Mouse (Mus musculus) neural tube, embryonic 13.5 days (tissue): ENCODE measurements at regions not wholly inside any gene's neighbourhood (a gene's known extent, or its start where the extent isn't known, plus 50 kb on each side); places are given as distances from the start of the nearest gene placed in this dataset.
A peak's percentile ranks its signal among the peaks of the same experiment; 100 is the strongest.
"Not testable (repeated sequence)": the region's sequence is repeated elsewhere in the genome, so short reads cannot be mapped to it uniquely, and the experiment has no call there.

Experiments
- ATAC-seq: fragments of 200-750 bp; cut with Nextera tagmentation; 2 replicates; pipeline ENCODE4 v1.8.0; 2017; ENCODE audit warnings: low read depth, mild to moderate bottlenecking, moderate TSS enrichment, moderate library complexity
- H3K27ac ChIP-seq: fragments of 300-500 bp; sonication (generic); replicated peaks from 2 replicates; pipeline ENCODE4 v1.5.1; 2015; ENCODE audit warnings: moderate library complexity, mild to moderate bottlenecking, inconsistent platforms
- H3K27me3 ChIP-seq: fragments of 300-500 bp; sonication (generic); 2 replicates; pipeline ENCODE4 v1.6.1; 2015; ENCODE audit warnings: mild to moderate bottlenecking, inconsistent platforms
- H3K36me3 ChIP-seq: fragments of 300-500 bp; sonication (generic); 2 replicates; pipeline ENCODE4 v1.6.1; 2015; ENCODE audit warnings: mild to moderate bottlenecking, inconsistent platforms
- H3K4me1 ChIP-seq: fragments of 300-500 bp; sonication (generic); replicated peaks from 2 replicates; pipeline ENCODE4 v1.6.1; 2015; ENCODE audit warnings: inconsistent platforms
- H3K4me2 ChIP-seq: fragments of 300-500 bp; sonication (generic); 2 replicates; pipeline ENCODE4 v1.6.1; 2015; ENCODE audit warnings: inconsistent platforms, mild to moderate bottlenecking, moderate library complexity
- H3K4me3 ChIP-seq: fragments of 300-500 bp; sonication (generic); 2 replicates; pipeline ENCODE4 v1.5.1; 2015; ENCODE audit warnings: mild to moderate bottlenecking, inconsistent platforms
- H3K9ac ChIP-seq: fragments of 300-500 bp; sonication (generic); 2 replicates; pipeline ENCODE4 v1.6.1; 2015; ENCODE audit warnings: moderate library complexity, mild to moderate bottlenecking, inconsistent platforms
- H3K9me3 ChIP-seq: fragments of 300-500 bp; sonication (generic); 2 replicates; pipeline ENCODE4 v1.6.1; 2016; ENCODE audit warnings: inconsistent platforms
- WGBS: fragments of 180-500 bp; shearing (Covaris S2); methylation state at CpG from one replicate; pipeline ENCODE4 v1.1.7; 2015; 5-methylcytosine and 5-hydroxymethylcytosine counted together

DNA sequence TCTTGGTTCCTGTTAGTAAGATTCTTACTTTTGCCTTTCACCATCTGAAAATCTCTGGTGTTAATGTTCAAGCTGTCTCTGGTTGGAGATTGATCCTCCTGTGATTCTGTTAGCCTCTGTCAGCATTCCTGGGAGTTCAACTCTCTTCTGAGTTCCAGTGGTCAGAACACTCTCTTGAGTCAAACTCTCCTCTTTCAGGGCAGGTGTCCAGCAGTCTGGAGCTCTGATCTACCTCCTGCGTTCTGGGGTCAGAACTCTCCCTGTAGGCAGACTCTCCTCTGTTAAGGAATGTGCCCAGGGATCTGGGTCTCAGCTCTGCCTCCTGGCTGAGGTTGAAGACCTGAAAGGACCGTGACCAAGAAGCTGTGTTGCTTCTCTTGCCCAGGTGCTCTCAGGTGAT lies 581.3 kb downstream of the H2al1n start:
- 90% methylated on average over 2 of the region's 2 CpGs for WGBS

DNA sequence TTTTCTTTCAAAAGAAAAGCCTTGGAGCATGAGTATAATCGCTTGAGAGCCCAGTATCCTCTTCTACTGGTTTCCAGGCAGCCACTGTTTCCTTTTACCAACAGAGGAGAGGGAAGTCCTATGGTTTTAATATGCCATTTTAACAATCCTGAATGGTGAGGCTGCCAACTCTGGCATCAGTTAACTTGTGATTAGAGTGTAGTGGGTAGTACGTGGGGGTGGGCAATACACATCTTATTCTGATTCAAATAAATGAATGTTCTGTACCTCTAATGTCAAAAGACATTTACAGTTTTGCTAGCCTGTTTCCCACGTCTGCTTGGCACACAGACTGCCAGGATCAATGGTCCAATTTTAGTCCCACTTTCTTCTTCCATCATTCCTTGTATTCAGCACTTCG lies 624.9 kb downstream of the H2al1n start:
- Histone ChIP-seq H3K4me1 (no peaks in the 10 kb centered on the region), H3K27ac (no peak overlapping the region), H3K27me3 (no peaks in the 10 kb centered on the region), H3K36me3 (no peaks in the 10 kb centered on the region), H3K9me3 (no peaks in the 10 kb centered on the region), H3K9ac (no peak overlapping the region), H3K4me2 (no peak overlapping the region), H3K4me3 (no peak overlapping the region)
- no peak for ATAC-seq
- WGBS, result 64% methylated on average over 4 of the region's 4 CpGs

More for the DNA sequence above, 581.3 kb downstream of the H2al1n start:
- H3K9ac ChIP-seq, H3K27ac ChIP-seq, H3K4me1 ChIP-seq, ATAC-seq, H3K4me2 ChIP-seq, H3K27me3 ChIP-seq, H3K9me3 ChIP-seq, H3K36me3 ChIP-seq, H3K4me3 ChIP-seq: not testable (repeated sequence)

DNA sequence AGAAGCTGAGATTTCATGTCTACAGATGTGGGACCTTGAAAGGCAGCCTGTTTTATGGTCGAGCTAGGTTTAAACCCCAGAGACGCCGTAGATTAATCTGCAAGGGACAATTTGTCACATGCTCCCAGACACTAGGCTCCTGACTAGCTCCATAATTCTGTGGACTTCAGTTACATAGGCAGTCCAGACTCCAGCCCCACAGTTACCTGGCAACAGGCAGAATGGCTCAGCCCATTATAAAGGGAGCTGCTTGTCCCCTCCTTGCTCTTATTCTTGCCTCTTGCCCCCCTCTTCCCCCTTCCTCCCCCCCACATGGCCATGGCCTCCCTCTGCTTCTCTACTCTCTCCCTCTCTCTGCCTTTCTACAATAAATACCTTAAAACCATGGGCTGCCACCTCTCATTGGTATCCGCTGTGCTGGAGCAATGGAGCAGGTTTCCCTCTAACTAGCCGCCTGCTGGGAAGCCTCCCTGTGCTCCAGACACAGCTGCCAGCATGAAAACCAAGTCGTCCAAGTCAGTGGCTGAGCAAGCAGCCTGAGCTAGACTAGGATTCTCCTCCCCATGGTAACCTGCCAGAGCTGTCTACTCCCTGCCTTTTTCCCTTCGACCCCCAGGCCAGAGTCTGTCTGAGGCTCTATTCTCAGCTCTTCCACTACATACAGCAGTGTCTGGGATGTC lies 628.9 kb downstream of the H2al1n start:
- WGBS, result 34% methylated on average over 7 of the region's 7 CpGs
- Histone ChIP-seq H3K36me3 (no peaks in the 10 kb centered on the region), H3K4me3 (no peak overlapping the region), H3K27ac (no peak overlapping the region), H3K9ac (no peak overlapping the region), H3K9me3 (no peaks in the 10 kb centered on the region), H3K4me2 (no peak overlapping the region), H3K27me3 (no peaks in the 10 kb centered on the region), H3K4me1 (no peaks in the 10 kb centered on the region)
- ATAC-seq, result peak; percentile 81

DNA sequence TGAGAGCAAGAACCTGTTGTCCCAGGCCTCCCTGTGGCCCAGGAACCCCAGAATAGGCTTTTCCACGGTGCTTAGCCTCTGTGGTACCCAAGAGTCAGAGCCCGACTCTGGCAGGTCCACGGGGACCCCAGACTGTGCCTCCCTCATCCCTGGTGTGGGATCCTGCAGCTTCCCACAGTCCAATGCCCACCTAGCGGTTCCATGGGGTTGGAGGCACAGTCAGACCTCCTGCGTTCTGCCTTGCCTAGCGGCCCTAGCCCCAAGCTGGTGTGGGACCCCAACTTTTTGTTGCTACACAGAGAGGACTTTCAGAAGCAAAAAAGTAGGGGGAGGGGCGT lies 629.4 kb downstream of the H2al1n start:
- WGBS, result 67% methylated on average over 7 of the region's 7 CpGs
- Histone ChIP-seq H3K27ac (no peak overlapping the region), H3K9me3 (no peaks in the 10 kb centered on the region), H3K4me3 (no peak overlapping the region), H3K9ac (no peak overlapping the region), H3K36me3 (no peaks in the 10 kb centered on the region), H3K4me1 (no peaks in the 10 kb centered on the region), H3K27me3 (no peaks in the 10 kb centered on the region), H3K4me2 (no peak overlapping the region)
- peak; percentile 56; the same call in 1 of the 2 replicates for ATAC-seq

DNA sequence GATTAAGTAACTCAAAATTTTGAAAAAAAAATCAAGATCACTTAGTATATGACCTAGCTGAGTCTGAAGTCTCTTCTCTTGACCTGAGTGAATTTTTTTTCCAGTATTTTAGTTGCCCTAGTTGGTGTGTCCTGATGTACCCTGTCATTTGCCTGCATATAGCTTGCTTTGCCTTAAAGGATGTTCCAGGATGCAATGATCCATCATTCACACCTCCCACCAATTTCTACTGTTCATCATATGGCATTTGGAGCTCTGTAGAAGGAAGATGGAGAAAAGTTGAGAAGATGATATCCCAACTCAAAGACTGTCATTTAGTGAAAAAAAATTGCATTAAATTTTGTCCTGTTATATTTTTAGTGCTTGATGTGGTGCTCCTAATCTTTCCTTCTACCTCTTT lies 634.4 kb downstream of the H2al1n start:
- no peaks in the 10 kb centered on the region for H3K36me3 ChIP-seq
- H3K4me3 ChIP-seq, result no peak overlapping the region
- H3K9ac ChIP-seq, result no peak overlapping the region
- no peak for ATAC-seq
- no peak overlapping the region for H3K4me2 ChIP-seq
- H3K4me1 ChIP-seq, result no peaks in the 10 kb centered on the region
- H3K27me3 ChIP-seq, result no peaks in the 10 kb centered on the region
- H3K9me3 ChIP-seq, result no peaks in the 10 kb centered on the region
- no peak overlapping the region for H3K27ac ChIP-seq

- Histone ChIP-seq H3K9ac (no peak overlapping the region), H3K36me3 (no peaks in the 10 kb centered on the region), H3K27me3 (no peaks in the 10 kb centered on the region), H3K27ac (no peak overlapping the region), H3K4me1 (no peaks in the 10 kb centered on the region), H3K9me3 (no peaks in the 10 kb centered on the region), H3K4me2 (no peak overlapping the region), H3K4me3 (no peak overlapping the region)
- ATAC-seq, result no peak
- 79% methylated on average over 3 of the region's 3 CpGs for WGBS
Observed at GRCm38 (mm10) chrX:14884612-14885011, 673.7 kb downstream of the H2al1n start.
